Mouse (Mus musculus): ENCODE measurements around the gene Trub2.

DNA sequence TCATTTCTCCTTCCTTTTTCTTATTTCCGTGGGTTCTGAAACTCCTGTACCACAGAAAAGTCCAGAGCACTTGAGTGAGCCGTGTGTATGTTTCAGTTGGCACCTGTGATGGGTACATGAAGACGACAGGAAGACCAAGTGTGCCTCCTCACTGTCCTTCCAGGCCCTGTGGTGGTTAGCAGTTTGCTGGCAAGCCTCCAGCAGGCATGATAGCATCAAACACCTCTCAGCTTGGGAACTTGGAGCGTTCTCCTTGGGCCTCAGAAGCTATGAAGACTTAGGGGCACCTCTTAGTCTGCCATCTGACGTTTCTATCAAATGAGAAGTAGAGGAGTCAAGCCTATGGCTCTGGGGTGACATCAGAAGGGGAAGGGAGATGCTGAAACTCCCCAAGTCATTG lies 69.7 kb downstream of the Trub2 start:
- TF ChIP-seq POLR2A (IDR thresholded peaks at IDR 0.05; ENCODE audit: insufficient read length, low read depth), result no peak
- TF ChIP-seq MAX (IDR thresholded peaks at IDR 0.05; ENCODE audit: low read depth), result no peak
- TF ChIP-seq MYOG (IDR thresholded peaks at IDR 0.05; ENCODE audit: control insufficient read depth in 1 of 3, insufficient read depth in 1 of 3, insufficient read length in 2 of 3, low read depth in 2 of 3), result no peak
- TF ChIP-seq MYOD1 (IDR thresholded peaks at IDR 0.05; ENCODE audit: control insufficient read depth in 1 of 3, insufficient read length in 2 of 3, low read depth in 2 of 3), result no peak
- TF ChIP-seq TCF12 (IDR thresholded peaks at IDR 0.05; ENCODE audit: insufficient read depth, poor library complexity, severe bottlenecking), result no peak
- TF ChIP-seq TCF3 (IDR thresholded peaks at IDR 0.05; ENCODE audit: insufficient read length, low read depth), result no peak
- TF ChIP-seq POLR2AphosphoS2 (IDR thresholded peaks at IDR 0.05; ENCODE audit: insufficient read length, low read depth), result no peak
- no peak for TF ChIP-seq REST (IDR thresholded peaks at IDR 0.05; ENCODE audit: insufficient read depth, insufficient read length)
- no peak for TF ChIP-seq CEBPB (IDR thresholded peaks at IDR 0.05; ENCODE audit: insufficient read depth, poor library complexity, severe bottlenecking)
- no peak for TF ChIP-seq USF1 (IDR thresholded peaks at IDR 0.05; ENCODE audit: low read depth)
- no peak for TF ChIP-seq E2F4 (IDR thresholded peaks at IDR 0.05; ENCODE audit: insufficient read depth)
